10 mouse cellular contexts compared by ENCODE assay signal in the genomic region with DNA sequence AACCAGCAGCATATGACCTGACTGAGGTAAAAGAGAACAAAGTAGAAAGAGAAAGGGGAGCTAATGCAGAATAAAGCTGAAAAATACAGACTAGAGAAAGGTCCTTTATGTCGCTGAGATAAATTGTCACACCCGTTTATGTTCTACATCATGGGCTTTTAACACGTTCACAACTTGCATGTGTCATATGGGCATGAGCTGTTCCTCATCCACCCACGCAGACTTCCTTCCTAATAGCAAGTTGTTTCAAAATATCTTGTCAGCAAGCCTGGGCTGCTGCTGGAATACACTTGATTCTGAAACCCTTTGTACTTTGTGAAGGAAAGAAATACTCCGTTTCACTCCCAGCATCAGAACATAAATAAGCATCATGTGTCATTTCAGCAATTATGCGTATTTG.
DNase-seq lines count a peak whose midpoint lies in the region; ATAC-seq and TF ChIP-seq lines count a peak whose summit lies in the region.
"Had no signal": no experiment of that assay in that cellular context is flagged by ENCODE, and none has a peak within 500 bp of the region (broad histone marks: within the 10 kb centered on the region; RNA-seq: fewer than 3 reads in every experiment).

No protein-coding gene starts in this region.

- H3K4me2 ChIP-seq in embryonic facial prominence, embryonic 14.5 days (ENCODE audit: low read depth, low read length), result no peak overlapping the region
- H3K4me2 ChIP-seq: forebrain, embryonic 12.5 days; midbrain, embryonic 13.5 days had no signal

- no peak for TF ChIP-seq POLR2A in kidney, adult 2 months (IDR thresholded peaks at IDR 0.05; ENCODE audit: low read depth, low read length)

- no peaks in the 10 kb centered on the region for H3K9me3 ChIP-seq in embryonic facial prominence, embryonic 14.5 days (ENCODE audit: control insufficient read depth, low read length)
- H3K9me3 ChIP-seq in embryonic facial prominence, embryonic 10.5 days, result no peaks in the 10 kb centered on the region
- H3K9me3 ChIP-seq: forebrain, embryonic 12.5 days; midbrain, embryonic 13.5 days had no signal

- H3K36me3 ChIP-seq in embryonic facial prominence, embryonic 14.5 days (ENCODE audit: control insufficient read depth, insufficient read depth, low read length), result no peaks in the 10 kb centered on the region
- H3K36me3 ChIP-seq in embryonic facial prominence, embryonic 10.5 days (replicated peaks), result no peaks in the 10 kb centered on the region
- H3K36me3 ChIP-seq in macrophage (ENCODE audit: inconsistent target), result no peaks in the 10 kb centered on the region
- H3K36me3 ChIP-seq in kidney, adult 2 months (ENCODE audit: control insufficient read depth, insufficient read depth, low read length), result no peaks in the 10 kb centered on the region
- H3K36me3 ChIP-seq: forebrain, embryonic 12.5 days; midbrain, embryonic 13.5 days had no signal

- WGBS in embryonic facial prominence, embryonic 14.5 days, result 66% methylated on average over 6 of the region's 6 CpGs
- WGBS in embryonic facial prominence, embryonic 10.5 days, result 90% methylated on average over 6 of the region's 6 CpGs
- 13% methylated on average over 6 of the region's 6 CpGs for WGBS in macrophage (ENCODE audit: missing documents)
- 52% methylated on average over 6 of the region's 6 CpGs for WGBS in kidney, adult 2 months

- no peak overlapping the region for H3K9ac ChIP-seq in embryonic facial prominence, embryonic 14.5 days (ENCODE audit: low read depth, low read length)
- H3K9ac ChIP-seq: forebrain, embryonic 12.5 days; midbrain, embryonic 13.5 days had no signal

- no peaks in the 10 kb centered on the region for H3K4me1 ChIP-seq in embryonic facial prominence, embryonic 14.5 days (ENCODE audit: control insufficient read depth, insufficient read depth, low read length)
- H3K4me1 ChIP-seq in embryonic facial prominence, embryonic 10.5 days, result no peaks in the 10 kb centered on the region
- no peaks in the 10 kb centered on the region for H3K4me1 ChIP-seq in kidney, adult 2 months (ENCODE audit: control insufficient read depth, insufficient read depth, low read length)
- H3K4me1 ChIP-seq: forebrain, embryonic 12.5 days; midbrain, embryonic 13.5 days had no signal

- H3K27me3 ChIP-seq in embryonic facial prominence, embryonic 14.5 days (replicated peaks; ENCODE audit: control insufficient read depth, insufficient read depth, low read length), result no peaks in the 10 kb centered on the region
- no peaks in the 10 kb centered on the region for H3K27me3 ChIP-seq in embryonic facial prominence, embryonic 10.5 days (replicated peaks; ENCODE audit: low read depth, poor library complexity, severe bottlenecking)
- no peaks in the 10 kb centered on the region for H3K27me3 ChIP-seq in kidney, adult 2 months (replicated peaks; ENCODE audit: control insufficient read depth, insufficient read depth, low read length)
- H3K27me3 ChIP-seq: forebrain, embryonic 12.5 days; midbrain, embryonic 13.5 days had no signal

- ATAC-seq in embryonic facial prominence, embryonic 14.5 days (ENCODE audit: low read depth), result no peak
- ATAC-seq: midbrain, embryonic 13.5 days had no signal

- TF ChIP-seq CTCF in kidney, adult 2 months (conservative IDR thresholded peaks at IDR 0.05; ENCODE audit: insufficient read depth, insufficient read length, low read depth, low read length), result no peak

- no peak overlapping the region for H3K27ac ChIP-seq in embryonic facial prominence, embryonic 14.5 days (replicated peaks; ENCODE audit: low read depth, low read length)
- H3K27ac ChIP-seq in embryonic facial prominence, embryonic 10.5 days (replicated peaks), result no peak overlapping the region
- H3K27ac ChIP-seq in macrophage, result peak overlapping the region; percentile 82
- no peak overlapping the region for H3K27ac ChIP-seq in kidney, adult 2 months (ENCODE audit: insufficient read depth, low read depth, low read length)
- H3K27ac ChIP-seq: forebrain, embryonic 12.5 days; midbrain, embryonic 13.5 days had no signal

- H3K4me3 ChIP-seq in embryonic facial prominence, embryonic 14.5 days (ENCODE audit: low read depth, low read length), result no peak overlapping the region
- H3K4me3 ChIP-seq in embryonic facial prominence, embryonic 10.5 days, result no peak overlapping the region
- H3K4me3 ChIP-seq in macrophage (ENCODE audit: inconsistent target), result no peak overlapping the region
- no peak overlapping the region for H3K4me3 ChIP-seq in kidney, adult 2 months (ENCODE audit: insufficient read depth, low read depth, low read length)
- H3K4me3 ChIP-seq: forebrain, embryonic 12.5 days; midbrain, embryonic 13.5 days had no signal

- H3K79me2 ChIP-seq in macrophage (ENCODE audit: inconsistent target), result no peaks in the 10 kb centered on the region

- peak; percentile 16 for DNase-seq in embryonic facial prominence, embryonic 14.5 days (ENCODE audit: low spot score)
- no peak for DNase-seq in embryonic facial prominence, embryonic 10.5 days (ENCODE audit: low spot score)
- peak; percentile 10 to 16 for DNase-seq in lung, adult 18-20 months
- DNase-seq in lung, postnatal 4 days, result no peak
- peak; percentile 1 for DNase-seq in c-Kit-positive CD71-positive TER-119-positive erythroid progenitor cells, embryonic 14.5 days (ENCODE audit: low spot score)
- DNase-seq in T-cell, adult 2 months (ENCODE audit: low spot score), result no peak
- no peak for DNase-seq in kidney, adult 2 months

Comparison
In these comparisons a context has a peak if more than half of its experiments do, and no peak if none do; other contexts are left out.
1. DNase-seq: peak in embryonic facial prominence, embryonic 14.5 days (single experiment), lung, adult 18-20 months (2 of 2) and c-Kit-positive CD71-positive TER-119-positive erythroid progenitor cells, embryonic 14.5 days (single experiment); none in embryonic facial prominence, embryonic 10.5 days (single experiment), lung, postnatal 4 days (0 of 2), T-cell, adult 2 months (single experiment) and kidney, adult 2 months (single experiment).